Mouse (Mus musculus): ENCODE data around the gene Gm11238.
"Not testable (repeated sequence)": the region's sequence is repeated elsewhere in the genome, so short reads cannot be mapped to it uniquely, and the experiment has no call there.

The Gm11238 gene

DNA sequence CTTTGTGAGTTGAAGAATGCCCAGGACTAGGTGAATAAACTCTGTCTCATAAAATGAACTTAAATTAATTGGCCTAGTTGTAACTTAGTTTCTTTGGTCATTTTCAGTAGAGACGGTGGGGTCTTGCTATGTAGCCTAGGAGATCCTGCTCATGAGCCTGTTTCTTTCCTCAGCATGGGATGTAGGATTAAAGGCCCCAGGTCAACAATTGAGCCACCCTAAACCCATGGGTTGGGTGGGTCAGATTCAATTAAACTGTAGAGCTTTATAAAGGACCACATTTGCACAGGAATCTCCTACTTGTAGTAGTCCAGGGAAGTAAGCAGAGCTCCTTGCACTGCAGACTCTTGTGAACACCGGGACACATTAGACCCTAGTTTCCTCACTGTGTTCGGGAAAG lies at the start of gene Gm11238:
Gm11238 (plus strand) TSS at position 301 of the 400 bp plus-strand sequence.
- DNase-seq (ENCODE audit: low read depth in 2 of 2, low spot score in 2 of 2), result not testable (repeated sequence)

DNA sequence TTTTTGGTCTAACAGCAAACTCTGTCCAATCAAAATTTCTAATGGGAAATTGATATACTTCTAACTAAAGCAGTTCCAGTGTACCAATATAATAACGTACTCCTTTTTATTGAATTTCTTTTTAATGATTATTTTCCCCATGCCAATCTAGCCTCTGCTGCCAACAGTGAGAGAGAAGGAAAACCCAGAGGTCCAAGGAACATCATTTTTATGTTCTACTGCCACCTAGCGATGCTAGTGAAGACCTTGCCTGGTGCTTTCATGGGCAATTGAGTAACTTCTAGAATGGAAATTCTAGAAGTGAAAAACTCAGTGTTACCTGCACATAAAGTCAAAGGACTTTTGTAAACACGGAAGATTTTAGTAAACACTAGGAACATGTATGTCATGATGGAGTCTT lies 8.4 kb upstream of the Gm11238 start:
- no peak for DNase-seq (ENCODE audit: low read depth in 2 of 2, low spot score in 2 of 2)

DNA sequence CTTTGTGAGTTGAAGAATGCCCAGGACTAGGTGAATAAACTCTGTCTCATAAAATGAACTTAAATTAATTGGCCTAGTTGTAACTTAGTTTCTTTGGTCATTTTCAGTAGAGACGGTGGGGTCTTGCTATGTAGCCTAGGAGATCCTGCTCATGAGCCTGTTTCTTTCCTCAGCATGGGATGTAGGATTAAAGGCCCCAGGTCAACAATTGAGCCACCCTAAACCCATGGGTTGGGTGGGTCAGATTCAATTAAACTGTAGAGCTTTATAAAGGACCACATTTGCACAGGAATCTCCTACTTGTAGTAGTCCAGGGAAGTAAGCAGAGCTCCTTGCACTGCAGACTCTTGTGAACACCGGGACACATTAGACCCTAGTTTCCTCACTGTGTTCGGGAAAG lies 15.0 kb downstream of the Gm11238 start, which contains the start of gene Gm11237:
Gm11237 (plus strand) TSS at position 301 of the 400 bp plus-strand sequence.
- not testable (repeated sequence) for DNase-seq (ENCODE audit: low read depth in 2 of 2, low spot score in 2 of 2)

DNA sequence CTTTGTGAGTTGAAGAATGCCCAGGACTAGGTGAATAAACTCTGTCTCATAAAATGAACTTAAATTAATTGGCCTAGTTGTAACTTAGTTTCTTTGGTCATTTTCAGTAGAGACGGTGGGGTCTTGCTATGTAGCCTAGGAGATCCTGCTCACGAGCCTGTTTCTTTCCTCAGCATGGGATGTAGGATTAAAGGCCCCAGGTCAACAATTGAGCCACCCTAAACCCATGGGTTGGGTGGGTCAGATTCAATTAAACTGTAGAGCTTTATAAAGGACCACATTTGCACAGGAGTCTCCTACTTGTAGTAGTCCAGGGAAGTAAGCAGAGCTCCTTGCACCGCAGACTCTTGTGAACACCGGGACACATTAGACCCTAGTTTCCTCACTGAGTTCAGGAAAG lies 30.1 kb downstream of the Gm11238 start, which contains the start of gene Gm11236:
Gm11236 (plus strand) TSS at position 301 of the 400 bp plus-strand sequence.
- DNase-seq (ENCODE audit: low read depth in 2 of 2, low spot score in 2 of 2), result not testable (repeated sequence)

DNA sequence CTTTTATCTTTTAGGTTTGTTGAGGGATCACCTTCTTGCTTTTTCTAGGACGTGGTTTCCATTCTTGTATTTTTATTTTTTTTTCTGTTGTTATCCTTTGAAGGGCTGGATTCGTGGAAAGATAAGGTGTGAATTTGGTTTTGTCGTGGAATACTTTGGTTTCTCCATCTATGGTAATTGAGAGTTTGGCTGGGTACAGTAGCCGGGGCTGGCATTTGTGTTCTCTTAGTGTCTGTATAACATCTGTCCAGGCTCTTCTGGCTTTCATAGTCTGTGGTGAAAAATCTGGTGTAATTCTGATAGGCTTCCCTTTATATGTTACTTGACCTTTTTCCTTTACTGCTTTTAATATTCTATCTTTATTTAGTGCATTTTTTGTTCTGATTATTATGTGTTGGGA lies 54.2 kb downstream of the Gm11238 start:
- not testable (repeated sequence) for DNase-seq (ENCODE audit: low read depth in 2 of 2, low spot score in 2 of 2)

DNA sequence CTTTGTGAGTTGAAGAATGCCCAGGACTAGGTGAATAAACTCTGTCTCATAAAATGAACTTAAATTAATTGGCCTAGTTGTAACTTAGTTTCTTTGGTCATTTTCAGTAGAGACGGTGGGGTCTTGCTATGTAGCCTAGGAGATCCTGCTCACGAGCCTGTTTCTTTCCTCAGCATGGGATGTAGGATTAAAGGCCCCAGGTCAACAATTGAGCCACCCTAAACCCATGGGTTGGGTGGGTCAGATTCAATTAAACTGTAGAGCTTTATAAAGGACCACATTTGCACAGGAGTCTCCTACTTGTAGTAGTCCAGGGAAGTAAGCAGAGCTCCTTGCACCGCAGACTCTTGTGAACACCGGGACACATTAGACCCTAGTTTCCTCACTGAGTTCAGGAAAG lies 60.4 kb downstream of the Gm11238 start, which contains the start of gene Gm11239:
Gm11239 (plus strand) TSS at position 301 of the 400 bp plus-strand sequence.
- DNase-seq (ENCODE audit: low read depth in 2 of 2, low spot score in 2 of 2), result not testable (repeated sequence)

DNA sequence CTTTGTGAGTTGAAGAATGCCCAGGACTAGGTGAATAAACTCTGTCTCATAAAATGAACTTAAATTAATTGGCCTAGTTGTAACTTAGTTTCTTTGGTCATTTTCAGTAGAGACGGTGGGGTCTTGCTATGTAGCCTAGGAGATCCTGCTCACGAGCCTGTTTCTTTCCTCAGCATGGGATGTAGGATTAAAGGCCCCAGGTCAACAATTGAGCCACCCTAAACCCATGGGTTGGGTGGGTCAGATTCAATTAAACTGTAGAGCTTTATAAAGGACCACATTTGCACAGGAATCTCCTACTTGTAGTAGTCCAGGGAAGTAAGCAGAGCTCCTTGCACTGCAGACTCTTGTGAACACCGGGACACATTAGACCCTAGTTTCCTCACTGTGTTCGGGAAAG lies 75.5 kb downstream of the Gm11238 start, which contains the start of gene Gm428:
Gm428 (plus strand) TSS at position 301 of the 400 bp plus-strand sequence.
- DNase-seq (ENCODE audit: low read depth in 2 of 2, low spot score in 2 of 2), result not testable (repeated sequence)

Data from CD8-positive naive resting alpha-beta T cell, adult 2 months (primary cell).